Mouse (Mus musculus): ENCODE measurements around the gene Xpo4. TPM values are rescaled to one million over a fixed set of nuclear protein-coding genes. Genes with fewer than 3 reads are reported as not detected.
"Not testable (repeated sequence)": the region's sequence is repeated elsewhere in the genome, so short reads cannot be mapped to it uniquely, and the experiment has no call there.

Gene Xpo4
- 28.2 and 30.0 TPM in 2 replicates for total RNA-seq (2021)
- long read RNA-seq, experiment 1, full-length matches to known transcripts = 6 of 9 reads
- long read RNA-seq, experiment 1, partial matches to known transcripts = 0 of 9 reads
- long read RNA-seq, experiment 1, other reads (novel, unspliced or antisense) = 3 of 9 reads
- long read RNA-seq, experiment 2, full-length matches to known transcripts = 2 of 6 reads
- long read RNA-seq, experiment 2, partial matches to known transcripts = 0 of 6 reads
- long read RNA-seq, experiment 2, other reads (novel, unspliced or antisense) = 4 of 6 reads

- DNase-seq = peak; percentile 91
Measured at GRCm38 (mm10) chr14:57664822-57665627, at the start of gene Xpo4. TSS of gene Xpo4 (minus strand) at chr14:57665430.

GRCm38 (mm10) chr14:57712884-57713283 lies 47.7 kb upstream of the Xpo4 start:
- no peak for DNase-seq

- no peak for DNase-seq
Measured at GRCm38 (mm10) chr14:57711059-57711458, 45.8 kb upstream of the Xpo4 start.

- peak; percentile 34 for DNase-seq
Measured at GRCm38 (mm10) chr14:57709171-57709570, 43.9 kb upstream of the Xpo4 start.

- DNase-seq = peak; percentile 57
Measured at GRCm38 (mm10) chr14:57708580-57708979, 43.4 kb upstream of the Xpo4 start.

- DNase-seq = peak; percentile 65
Measured at GRCm38 (mm10) chr14:57707100-57707893, 42.1 kb upstream of the Xpo4 start.

- DNase-seq = no peak
Measured at GRCm38 (mm10) chr14:57706760-57707099, 41.5 kb upstream of the Xpo4 start.

- no peak for DNase-seq
Measured at GRCm38 (mm10) chr14:57705759-57706158, 40.5 kb upstream of the Xpo4 start.

- DNase-seq = no peak
Measured at GRCm38 (mm10) chr14:57705075-57705474, 39.8 kb upstream of the Xpo4 start.

GRCm38 (mm10) chr14:57701915-57702477 lies 36.8 kb upstream of the Xpo4 start:
- no peak for DNase-seq

- no peak for DNase-seq
Measured at GRCm38 (mm10) chr14:57699461-57699970, 34.3 kb upstream of the Xpo4 start.

- DNase-seq = no peak
Measured at GRCm38 (mm10) chr14:57699016-57699415, 33.8 kb upstream of the Xpo4 start.

GRCm38 (mm10) chr14:57696066-57696465 lies 30.8 kb upstream of the Xpo4 start:
- no peak for DNase-seq

GRCm38 (mm10) chr14:57695550-57695949 lies 30.3 kb upstream of the Xpo4 start:
- peak; percentile 29 for DNase-seq

- no peak for DNase-seq
Measured at GRCm38 (mm10) chr14:57694246-57694645, 29.0 kb upstream of the Xpo4 start.

GRCm38 (mm10) chr14:57692517-57693130 lies 27.4 kb upstream of the Xpo4 start:
- no peak for DNase-seq

GRCm38 (mm10) chr14:57691316-57691715 lies 26.1 kb upstream of the Xpo4 start:
- no peak for DNase-seq

GRCm38 (mm10) chr14:57690681-57691080 lies 25.5 kb upstream of the Xpo4 start:
- DNase-seq = no peak

- DNase-seq = not testable (repeated sequence)
Measured at GRCm38 (mm10) chr14:57688066-57688465, 22.8 kb upstream of the Xpo4 start.

GRCm38 (mm10) chr14:57687441-57687840 lies 22.2 kb upstream of the Xpo4 start:
- no peak for DNase-seq

GRCm38 (mm10) chr14:57686647-57687046 lies 21.4 kb upstream of the Xpo4 start:
- DNase-seq = no peak

- peak; percentile 76 for DNase-seq
Measured at GRCm38 (mm10) chr14:57684579-57684978, 19.3 kb upstream of the Xpo4 start.
